Mouse (Mus musculus) hindbrain, postnatal 0 days (tissue): Measurements from ENCODE around the gene Wscd2. TPM values are rescaled to one million over a fixed set of nuclear protein-coding genes. Genes with fewer than 3 reads are reported as not detected.

Source experiments
- ATAC-seq: fragments of 200-750 bp; cut with Nextera tagmentation; 2 replicates; pipeline ENCODE4 v1.8.0; 2017; ENCODE audit warnings: mild to moderate bottlenecking, moderate TSS enrichment, moderate library complexity
- DNase-seq: peaks from one replicate; pipeline ENCODE4 v3.0.0-alpha.2; 2015; ENCODE audit warnings: low spot score
- H3K27ac ChIP-seq: fragments of 300-500 bp; sonication (generic); 2 replicates; pipeline ENCODE4 v1.5.1; 2014; ENCODE audit warnings: mild to moderate bottlenecking
- H3K27me3 ChIP-seq: fragments of 300-500 bp; sonication (generic); 2 replicates; pipeline ENCODE4 v1.6.1; 2014; ENCODE audit warnings: low read length, mixed read lengths; ENCODE audit not compliant: insufficient read depth
- H3K36me3 ChIP-seq: fragments of 300-500 bp; sonication (generic); 2 replicates; pipeline ENCODE4 v1.6.1; 2014; ENCODE audit warnings: low read length, mixed read lengths; ENCODE audit not compliant: insufficient read depth
- H3K4me1 ChIP-seq: fragments of 300-500 bp; sonication (generic); 2 replicates; pipeline ENCODE4 v1.6.1; 2014; ENCODE audit warnings: antibody characterized with exemption, low read length, mixed read lengths; ENCODE audit not compliant: insufficient read depth
- H3K4me2 ChIP-seq: fragments of 300-500 bp; sonication (generic); 2 replicates; pipeline ENCODE4 v1.6.1; 2014; ENCODE audit warnings: low read depth, mild to moderate bottlenecking, low read length, moderate library complexity, mixed read lengths
- H3K4me3 ChIP-seq: fragments of 300-500 bp; sonication (generic); 2 replicates; pipeline ENCODE4 v1.5.1; 2014; ENCODE audit warnings: low read length
- H3K9ac ChIP-seq: fragments of 300-500 bp; sonication (generic); replicated peaks from 2 replicates; pipeline ENCODE4 v1.6.1; 2014; ENCODE audit warnings: mild to moderate bottlenecking, low read length, moderate library complexity, mixed read lengths
- H3K9me3 ChIP-seq: fragments of 300-500 bp; sonication (generic); 2 replicates; pipeline ENCODE4 v1.6.1; 2016; ENCODE audit warnings: low read length, mixed read lengths
- CTCF ChIP-seq: IDR thresholded peaks from 2 replicates; pipeline ENCODE4 v1.5.1; 2016; ENCODE audit warnings: antibody characterized with exemption, control low read depth, low read depth
- WGBS: fragments of 180-500 bp; shearing (Covaris S2); extraction: QIAGEN DNeasy Blood & Tissue Kit; methylation state at CpG from one replicate; pipeline ENCODE4 v1.1.7; 2014; 5-methylcytosine and 5-hydroxymethylcytosine counted together
- polyA plus RNA-seq: library from polyadenylated mRNA; unstranded; fragments of >200 nt; fragmentation: Nextera tagmentation; extraction: Ambion mirVana; gene quantifications from 2 replicates; pipeline ENCODE4 v1.2.1, GENCODE M21; 2015
- total RNA-seq: library from RNA; depleted of rRNA; stranded (reverse); fragments of >200 nt; gene quantifications from 2 replicates; pipeline ENCODE4 v1.2.3, GENCODE M21; 2014; rRNA removed

Wscd2 gene
- total RNA-seq = 25.1 and 33.8 TPM in 2 replicates
- polyA plus RNA-seq = 8.9 and 9.8 TPM in 2 replicates

- DNase-seq = no peak
- no peak for ATAC-seq
- H3K4me2 ChIP-seq = peak within 1 kb of the TSS; percentile 67
- no peaks in the 10 kb centered on the region for H3K27me3 ChIP-seq
- peak within 1 kb of the TSS; percentile 62 for H3K4me3 ChIP-seq
- H3K9ac ChIP-seq = peak within 1 kb of the TSS; percentile 81
- H3K4me1 ChIP-seq = peaks cover 15% of the 10 kb centered on the region; the same call in 1 of the 2 replicates
- H3K9me3 ChIP-seq = no peaks in the 10 kb centered on the region
- WGBS = 58% methylated on average over 6 of the region's 6 CpGs
- H3K36me3 ChIP-seq = no peaks in the 10 kb centered on the region
- TF ChIP-seq CTCF = no peak
- H3K27ac ChIP-seq = peak within 1 kb of the TSS; percentile 78
These were observed at the start of gene Wscd2 for GRCm38 (mm10) chr5:113490033-113490432. TSS of gene Wscd2 (plus strand) at chr5:113490333.

GRCm38 (mm10) chr5:113442180-113442579, 48.0 kb upstream of the Wscd2 start:
- Histone ChIP-seq H3K4me2 (no peak overlapping the region), H3K4me3 (no peak overlapping the region), H3K36me3 (no peaks in the 10 kb centered on the region), H3K4me1 (no peaks in the 10 kb centered on the region), H3K9ac (no peak overlapping the region), H3K9me3 (no peaks in the 10 kb centered on the region), H3K27ac (no peak overlapping the region; the same call in 1 of the 2 replicates), H3K27me3 (no peaks in the 10 kb centered on the region)
- no peak for TF ChIP-seq CTCF
- peak; percentile 67 for ATAC-seq
- DNase-seq = no peak
- 46% methylated on average over 3 of the region's 3 CpGs for WGBS

- peak overlapping the region; percentile 27; the same call in 1 of the 2 replicates for H3K27ac ChIP-seq
- peaks cover 6% of the 10 kb centered on the region; the same call in 1 of the 2 replicates for H3K4me1 ChIP-seq
- peak; percentile 73 for DNase-seq
- ATAC-seq = peak; percentile 56
- no peaks in the 10 kb centered on the region for H3K36me3 ChIP-seq
- no peak overlapping the region for H3K9ac ChIP-seq
- no peak for TF ChIP-seq CTCF
- H3K4me3 ChIP-seq = no peak overlapping the region
- H3K4me2 ChIP-seq = no peak overlapping the region
- 32% methylated on average over 9 of the region's 9 CpGs for WGBS
- no peaks in the 10 kb centered on the region for H3K27me3 ChIP-seq
- H3K9me3 ChIP-seq = no peaks in the 10 kb centered on the region
These were observed 42.0 kb upstream of the Wscd2 start for GRCm38 (mm10) chr5:113448023-113448734.

GRCm38 (mm10) chr5:113449336-113449735, 40.8 kb upstream of the Wscd2 start:
- Histone ChIP-seq H3K27me3 (no peaks in the 10 kb centered on the region), H3K9me3 (no peaks in the 10 kb centered on the region), H3K9ac (no peak overlapping the region), H3K4me1 (peaks cover 6% of the 10 kb centered on the region; the same call in 1 of the 2 replicates), H3K4me2 (no peak overlapping the region), H3K36me3 (no peaks in the 10 kb centered on the region), H3K27ac (no peak overlapping the region), H3K4me3 (no peak overlapping the region)
- no peak for TF ChIP-seq CTCF
- no peak for ATAC-seq
- DNase-seq = no peak
- WGBS = 60% methylated on average over 3 of the region's 3 CpGs

- DNase-seq = no peak
- no peaks in the 10 kb centered on the region for H3K9me3 ChIP-seq
- H3K4me1 ChIP-seq = peaks cover 6% of the 10 kb centered on the region; the same call in 1 of the 2 replicates
- no peak for ATAC-seq
- 7% methylated on average over 1 of the region's 1 CpGs for WGBS
- H3K36me3 ChIP-seq = no peaks in the 10 kb centered on the region
- H3K27ac ChIP-seq = no peak overlapping the region; the same call in 1 of the 2 replicates
- no peak for TF ChIP-seq CTCF
- no peak overlapping the region for H3K9ac ChIP-seq
- H3K27me3 ChIP-seq = no peaks in the 10 kb centered on the region
- no peak overlapping the region for H3K4me2 ChIP-seq
- H3K4me3 ChIP-seq = no peak overlapping the region
These were observed 37.4 kb upstream of the Wscd2 start for GRCm38 (mm10) chr5:113452691-113453090.

GRCm38 (mm10) chr5:113453356-113453755, 36.8 kb upstream of the Wscd2 start:
- Histone ChIP-seq H3K27ac (no peak overlapping the region), H3K9ac (no peak overlapping the region), H3K9me3 (no peaks in the 10 kb centered on the region), H3K27me3 (no peaks in the 10 kb centered on the region), H3K4me1 (peaks cover 6% of the 10 kb centered on the region; the same call in 1 of the 2 replicates), H3K36me3 (no peaks in the 10 kb centered on the region), H3K4me2 (no peak overlapping the region), H3K4me3 (no peak overlapping the region)
- DNase-seq (no peak), ATAC-seq (no peak)
- WGBS = 6% methylated on average over 4 of the region's 4 CpGs
- no peak for TF ChIP-seq CTCF

GRCm38 (mm10) chr5:113456020-113456419, 34.1 kb upstream of the Wscd2 start:
- Histone ChIP-seq H3K4me3 (no peak overlapping the region), H3K27me3 (no peaks in the 10 kb centered on the region), H3K9ac (no peak overlapping the region), H3K36me3 (no peaks in the 10 kb centered on the region), H3K27ac (peak overlapping the region; percentile 32; the same call in 1 of the 2 replicates), H3K4me1 (peaks cover 6% of the 10 kb centered on the region; the same call in 1 of the 2 replicates), H3K4me2 (no peak overlapping the region), H3K9me3 (no peaks in the 10 kb centered on the region)
- no peak for TF ChIP-seq CTCF
- DNase-seq (peak; percentile 64), ATAC-seq (no peak)
- WGBS = 62% methylated on average over 10 of the region's 10 CpGs
